Mouse (Mus musculus) CH12.LX (cell line): ENCODE results near the gene 4930447F04Rik.

Source experiments
- CTCF ChIP-seq, 2 experiments: IDR thresholded peaks in 1 of 2; conservative IDR thresholded peaks in 1 of 2; 2 replicates each; pipeline ENCODE4 v1.5.1; 2011 to 2012; ENCODE audit warnings: low read depth in 2 of 2, low read length in 2 of 2, improper control_type of control experiment in 1 of 2, inconsistent platforms in 1 of 2, mild to moderate bottlenecking in 1 of 2, moderate library complexity in 1 of 2
- EP300 ChIP-seq: IDR thresholded peaks from 2 replicates; pipeline ENCODE4 v1.6.1; 2011; ENCODE audit warnings: low read length, improper control_type of control experiment
- GABPA ChIP-seq: IDR thresholded peaks from 2 replicates; pipeline ENCODE4 v1.6.1; 2012; ENCODE audit warnings: low read depth, low read length, improper control_type of control experiment, inconsistent platforms; ENCODE audit not compliant: insufficient replicate concordance
- MAFK ChIP-seq: IDR thresholded peaks from 2 replicates; pipeline ENCODE4 v1.6.1; 2011; ENCODE audit warnings: low read length, improper control_type of control experiment; ENCODE audit not compliant: insufficient replicate concordance
- POLR2A ChIP-seq: IDR thresholded peaks from 2 replicates; pipeline ENCODE4 v1.6.1; 2011; ENCODE audit warnings: low read depth, mild to moderate bottlenecking, improper control_type of control experiment, low read length
- RCOR1 ChIP-seq: conservative IDR thresholded peaks from 2 replicates; pipeline ENCODE4 v1.6.1; 2012; ENCODE audit warnings: low read depth, mild to moderate bottlenecking, inconsistent platforms, low read length, improper control_type of control experiment
- USF2 ChIP-seq: conservative IDR thresholded peaks from 2 replicates; pipeline ENCODE4 v1.6.1; 2011; ENCODE audit warnings: low read depth, low read length, improper control_type of control experiment
- ZC3H11A ChIP-seq: IDR thresholded peaks from 2 replicates; pipeline ENCODE4 v1.6.1; 2012; ENCODE audit warnings: low read depth, mild to moderate bottlenecking, inconsistent platforms, low read length, improper control_type of control experiment

DNA sequence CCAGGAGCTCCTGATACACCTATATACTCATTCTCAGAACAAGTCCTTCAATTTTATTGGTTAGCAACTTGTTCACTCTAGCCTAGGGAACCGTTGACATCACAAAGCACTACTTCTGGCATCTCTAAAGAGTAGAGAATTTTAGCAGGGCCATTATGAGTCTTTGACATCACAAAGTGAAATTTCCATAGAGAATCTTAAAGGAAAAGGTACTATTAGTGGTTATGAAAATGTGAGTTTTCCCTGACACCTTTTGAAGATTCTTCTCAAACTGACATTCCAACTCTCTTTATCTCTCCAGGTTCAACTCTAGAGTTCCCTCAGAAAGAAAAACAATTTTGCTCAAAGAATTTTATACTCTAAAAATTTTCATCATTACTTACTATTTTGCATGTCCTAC is at the start of gene 4930447F04Rik:
- TF ChIP-seq CTCF (conservative IDR thresholded peaks at IDR 0.05 in 1 of 2, IDR thresholded peaks at IDR 0.05 in 1 of 2; ENCODE audit: low read depth in 2 of 2, low read length in 2 of 2) (no peak), GABPA (no peak), USF2 (no peak), EP300 (no peak), POLR2A (no peak), ZC3H11A (no peak), MAFK (no peak), RCOR1 (no peak)
